Mouse (Mus musculus) C2C12 (cell line): Measurements from ENCODE around the gene Stx11. TPM values are rescaled to one million over a fixed set of nuclear protein-coding genes. Genes with fewer than 3 reads are reported as not detected.
"Not testable (repeated sequence)": the region's sequence is repeated elsewhere in the genome, so short reads cannot be mapped to it uniquely, and the experiment has no call there.

Source experiments
- H3K27me3 ChIP-seq: one replicate; pipeline ENCODE4 v1.6.1; 2011; ENCODE audit not compliant: control insufficient read depth, insufficient read depth, insufficient read length
- H3K36me3 ChIP-seq: one replicate; pipeline ENCODE4 v1.6.1; 2011; ENCODE audit not compliant: control insufficient read depth, insufficient read depth
- H3K4me3 ChIP-seq: one replicate; pipeline ENCODE4 v1.5.1; 2011; ENCODE audit warnings: mild to moderate bottlenecking, control low read depth; ENCODE audit not compliant: poor library complexity, insufficient read depth, severe bottlenecking
- H3K79me2 ChIP-seq: one replicate; pipeline ENCODE4 v1.6.1; 2011; ENCODE audit not compliant: control insufficient read depth, insufficient read depth
- H3K79me3 ChIP-seq: one replicate; pipeline ENCODE4 v1.6.1; 2011; ENCODE audit warnings: low read depth, control low read depth
- H3ac ChIP-seq: one replicate; pipeline ENCODE3; 2011; ENCODE audit warnings: low read depth; ENCODE audit not compliant: control insufficient read depth, insufficient read length
- CEBPB ChIP-seq: IDR thresholded peaks from one replicate; pipeline ENCODE4 v1.6.1; 2011; ENCODE audit warnings: low read depth, mild to moderate bottlenecking, control low read depth, moderate library complexity
- CTCF ChIP-seq: IDR thresholded peaks from one replicate; pipeline ENCODE4 v1.5.1; 2011; ENCODE audit not compliant: control insufficient read depth, insufficient read depth, insufficient read length
- FOSL1 ChIP-seq: IDR thresholded peaks from one replicate; pipeline ENCODE4 v1.8.0; 2011; ENCODE audit warnings: mild to moderate bottlenecking, low read length; ENCODE audit not compliant: poor library complexity, insufficient read depth, severe bottlenecking
- MAX ChIP-seq: IDR thresholded peaks from one replicate; pipeline ENCODE4 v1.6.1; 2011; ENCODE audit warnings: mild to moderate bottlenecking, control low read depth
- MYOD1 ChIP-seq: IDR thresholded peaks from one replicate; pipeline ENCODE4 v1.6.1; 2011; ENCODE audit warnings: low read depth; ENCODE audit not compliant: control insufficient read depth, insufficient read length
- MYOG ChIP-seq: IDR thresholded peaks from one replicate; pipeline ENCODE4 v1.6.1; 2011; ENCODE audit not compliant: control insufficient read depth, insufficient read length; ENCODE audit errors: extremely low read depth
- USF1 ChIP-seq: IDR thresholded peaks from one replicate; pipeline ENCODE4 v1.6.1; 2011; ENCODE audit warnings: low read depth, mild to moderate bottlenecking, control low read depth, moderate library complexity
- polyA plus RNA-seq: library from polyadenylated mRNA; unstranded; fragments of >200 nt; fragmentation: generic; extraction: Trizol; gene quantifications from one replicate; pipeline ENCODE4 v1.2.1, GENCODE M21; 2012; ENCODE audit warnings: missing spikeins

Stx11 gene
- polyA plus RNA-seq, 1 experiment: 2.5 TPM

GRCm38 (mm10) chr10:12963362-12964147, 543 bp downstream of the Stx11 start:
- Histone ChIP-seq H3K4me3 (peak overlapping the region; percentile 50), H3K36me3 (no peaks in the 10 kb centered on the region), H3ac (peak overlapping the region; percentile 84), H3K27me3 (no peaks in the 10 kb centered on the region), H3K79me2 (no peaks in the 10 kb centered on the region), H3K79me3 (no peaks in the 10 kb centered on the region)
- TF ChIP-seq FOSL1: no peak
- TF ChIP-seq CEBPB: peak; percentile 3

- Histone ChIP-seq H3K36me3 (no peaks in the 10 kb centered on the region), H3K79me2 (no peaks in the 10 kb centered on the region), H3ac (no peak overlapping the region), H3K79me3 (no peaks in the 10 kb centered on the region), H3K4me3 (no peak overlapping the region), H3K27me3 (no peaks in the 10 kb centered on the region)
- TF ChIP-seq FOSL1: no peak
- no peak for TF ChIP-seq USF1
- TF ChIP-seq CTCF: no peak
Observed at GRCm38 (mm10) chr10:12962238-12962637, 1.9 kb downstream of the Stx11 start.

- no peaks in the 10 kb centered on the region for H3K27me3 ChIP-seq
- H3K79me3 ChIP-seq: no peaks in the 10 kb centered on the region
- H3K36me3 ChIP-seq: no peaks in the 10 kb centered on the region
- H3K79me2 ChIP-seq: no peaks in the 10 kb centered on the region
- no peak overlapping the region for H3K4me3 ChIP-seq
- no peak overlapping the region for H3ac ChIP-seq
- no peak for TF ChIP-seq CTCF
- no peak for TF ChIP-seq CEBPB
- no peak for TF ChIP-seq USF1
- TF ChIP-seq FOSL1: no peak
- no peak for TF ChIP-seq MYOG
- no peak for TF ChIP-seq MAX
- TF ChIP-seq MYOD1: no peak
Observed at GRCm38 (mm10) chr10:12961546-12961945, 2.6 kb downstream of the Stx11 start.

- no peak overlapping the region for H3K4me3 ChIP-seq
- no peak for TF ChIP-seq CEBPB
- TF ChIP-seq CTCF: no peak
- no peak for TF ChIP-seq USF1
- TF ChIP-seq MYOD1: no peak
- TF ChIP-seq FOSL1: no peak
- no peak for TF ChIP-seq MYOG
- TF ChIP-seq MAX: no peak
- no peaks in the 10 kb centered on the region for H3K79me3 ChIP-seq
- no peaks in the 10 kb centered on the region for H3K36me3 ChIP-seq
- no peaks in the 10 kb centered on the region for H3K27me3 ChIP-seq
- H3ac ChIP-seq: no peak overlapping the region
- H3K79me2 ChIP-seq: no peaks in the 10 kb centered on the region
Observed at GRCm38 (mm10) chr10:12957271-12957670, 6.8 kb downstream of the Stx11 start.

GRCm38 (mm10) chr10:12955831-12956230, 8.3 kb downstream of the Stx11 start:
- TF ChIP-seq CEBPB (no peak), MAX (no peak), CTCF (no peak), FOSL1 (no peak), MYOG (no peak), USF1 (no peak), MYOD1 (no peak)
- H3K27me3 ChIP-seq: no peaks in the 10 kb centered on the region
- H3K79me2 ChIP-seq: no peaks in the 10 kb centered on the region
- H3K36me3 ChIP-seq: no peaks in the 10 kb centered on the region
- H3K79me3 ChIP-seq: no peaks in the 10 kb centered on the region
- no peak overlapping the region for H3K4me3 ChIP-seq
- no peak overlapping the region for H3ac ChIP-seq

GRCm38 (mm10) chr10:12951358-12951757, 12.7 kb downstream of the Stx11 start:
- not testable (repeated sequence) for H3ac ChIP-seq, H3K27me3 ChIP-seq, H3K79me3 ChIP-seq, H3K79me2 ChIP-seq, H3K36me3 ChIP-seq, H3K4me3 ChIP-seq
